Mouse (Mus musculus) ovary, adult 18-20 months (tissue): ENCODE measurements at regions not wholly inside any gene's neighbourhood (a gene's known extent, or its start where the extent isn't known, plus 50 kb on each side); places are given as distances from the start of the nearest gene placed in this dataset.

ENCODE experiments used
- DNase-seq: peaks from one replicate; pipeline ENCODE4 v3.0.0; 2022; ENCODE audit warnings: low spot score, mixed read lengths

DNA sequence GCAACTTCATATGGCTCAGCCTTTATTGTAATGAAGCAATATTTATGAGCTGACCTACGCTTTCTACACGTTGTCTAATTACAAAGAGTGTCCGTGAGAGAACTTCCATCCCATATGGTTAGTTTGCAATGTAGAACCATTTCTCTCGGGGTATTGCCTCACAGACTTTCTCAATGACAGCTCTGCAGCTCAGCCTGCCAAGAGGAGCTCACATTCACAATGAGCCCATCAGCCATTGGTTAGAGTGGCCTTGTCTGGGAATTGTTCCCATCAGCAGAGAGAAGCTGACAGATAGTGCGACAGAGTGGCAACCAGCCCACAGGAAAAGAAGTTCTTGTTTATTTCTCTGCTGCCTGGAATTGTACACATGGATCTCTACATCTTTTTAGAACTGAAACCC is 409.7 kb downstream of the Zfp704 start:
- no peak for DNase-seq

DNA sequence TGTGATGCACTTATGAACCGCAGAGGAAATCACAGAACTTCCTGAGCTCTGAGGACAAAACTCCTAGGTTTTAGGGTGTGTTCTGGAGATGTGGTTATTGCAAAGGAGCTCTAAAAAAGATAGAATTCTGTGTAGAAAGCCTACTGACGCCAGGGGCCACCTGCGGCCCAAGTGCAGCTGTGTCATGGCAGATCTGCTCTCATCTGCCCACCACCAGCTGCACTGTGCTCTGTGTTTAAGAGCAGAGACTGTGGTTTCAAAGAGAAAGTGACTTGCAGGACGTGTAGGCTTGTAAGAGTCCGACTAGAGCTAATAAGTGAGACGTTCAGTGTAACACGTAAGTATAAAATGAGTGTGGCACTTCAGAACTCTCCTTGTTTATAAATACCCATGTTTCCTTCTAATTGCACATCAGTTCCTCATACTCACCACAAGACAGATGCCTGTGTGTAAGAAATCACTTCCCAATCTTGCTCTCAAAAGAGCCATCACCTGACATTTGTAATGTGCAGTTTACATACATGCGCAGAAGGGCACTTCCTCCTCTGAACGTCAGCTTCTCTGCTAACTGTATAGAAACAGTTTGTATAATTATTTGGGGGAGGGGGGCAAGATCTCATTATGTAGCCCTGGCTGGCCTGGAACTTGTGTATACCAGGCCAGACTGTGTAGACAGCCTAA is 411.1 kb downstream of the Zfp704 start:
- DNase-seq, result no peak

DNA sequence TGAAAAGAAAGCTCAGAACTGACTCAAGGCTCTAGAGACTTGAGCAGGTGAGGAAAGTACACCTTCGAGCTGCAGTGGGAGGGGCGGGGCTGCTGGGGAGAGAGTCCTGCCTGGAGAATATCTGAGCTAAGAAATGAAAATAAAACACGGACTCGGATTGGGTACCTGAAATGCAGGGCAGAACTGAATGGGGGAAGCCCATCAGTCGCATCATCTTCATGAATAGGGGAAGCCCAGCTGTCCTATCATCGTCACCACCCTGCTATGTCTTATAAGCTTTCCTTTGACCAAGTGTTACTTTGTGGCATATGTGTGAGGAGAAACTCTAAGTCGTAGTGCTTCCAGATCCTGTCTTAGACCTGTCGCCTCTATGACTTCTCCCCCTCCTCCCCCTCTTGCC is 414.1 kb downstream of the Zfp704 start:
- no peak for DNase-seq

DNA sequence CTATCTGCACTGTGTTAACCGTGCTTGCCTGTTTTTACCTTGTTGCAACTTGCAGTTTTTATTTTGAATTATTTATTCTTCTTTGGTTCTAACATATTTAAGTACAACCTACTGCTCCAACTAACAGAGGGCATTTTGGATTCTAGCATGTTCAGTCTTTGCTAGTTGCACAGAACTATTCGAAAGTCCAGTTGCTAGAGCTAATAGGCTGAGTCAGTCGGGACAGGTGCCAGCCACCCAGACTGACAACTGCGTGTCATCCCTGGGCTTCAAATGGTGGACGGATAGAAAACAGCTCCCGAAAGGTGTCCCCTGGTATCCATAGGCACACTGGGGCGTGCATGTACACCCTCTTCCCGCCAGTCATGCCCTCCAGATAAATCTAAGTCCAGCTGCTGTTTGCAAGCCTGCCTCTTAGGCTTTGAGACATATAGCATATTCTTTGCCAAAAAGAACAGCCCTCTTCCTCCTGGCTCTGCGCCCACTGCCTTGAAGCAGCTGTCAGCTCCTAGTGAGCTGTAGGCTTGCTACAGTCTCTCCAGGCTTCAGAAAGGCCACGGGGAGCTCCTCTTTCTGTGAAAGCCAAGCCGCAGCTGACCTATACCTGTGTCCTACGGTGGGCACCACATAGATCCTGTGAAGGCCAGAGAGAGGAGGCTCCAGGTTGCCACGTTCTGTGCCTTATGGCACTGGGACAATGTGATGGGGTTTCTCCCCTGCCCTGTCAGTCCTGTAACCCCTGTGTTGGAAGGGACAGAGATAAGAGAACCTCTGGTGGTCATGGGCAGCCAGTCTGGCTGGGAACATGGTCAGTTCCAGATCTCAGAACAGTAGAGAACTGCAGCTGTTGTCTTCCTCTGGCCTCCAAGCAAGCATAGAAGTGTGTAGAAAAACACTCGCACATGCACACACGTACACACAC is 420.3 kb downstream of the Zfp704 start:
- peak; percentile 10 for DNase-seq

DNA sequence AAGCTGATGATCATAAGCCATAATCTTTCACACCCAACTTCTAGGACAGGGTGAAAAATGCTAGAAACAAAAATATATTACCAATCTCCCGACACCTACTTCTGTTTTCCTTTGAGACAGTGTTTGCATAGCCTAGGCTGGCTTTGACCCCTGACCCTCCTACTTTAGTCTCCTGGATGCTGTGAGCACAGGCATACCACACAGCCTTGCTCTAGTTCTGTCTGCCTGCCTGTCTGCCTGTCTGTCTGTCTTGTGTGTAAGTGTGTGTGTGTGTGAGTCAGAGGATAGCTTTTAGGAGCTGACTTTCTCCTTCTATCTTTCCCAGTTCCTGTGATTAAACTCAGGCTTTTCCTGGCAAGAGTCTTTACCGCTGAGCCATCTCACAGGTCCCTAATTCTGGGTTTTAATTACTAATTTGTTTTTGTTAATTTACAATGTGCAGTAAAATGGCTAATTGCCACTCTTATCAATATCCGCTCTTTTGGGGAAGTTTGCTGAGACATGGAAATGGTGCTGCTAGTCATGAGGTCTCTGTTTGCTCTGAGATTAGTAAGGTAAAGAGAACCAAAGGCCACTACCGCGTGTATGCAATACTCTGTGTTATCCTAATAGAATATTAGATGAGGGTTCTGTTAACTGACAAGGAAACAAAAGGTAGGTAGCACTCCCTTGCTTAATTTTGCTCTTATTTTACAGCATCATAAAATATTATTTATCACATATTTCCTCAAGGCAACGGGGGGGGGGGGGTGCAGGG is 423.3 kb downstream of the Zfp704 start:
- DNase-seq, result no peak

DNA sequence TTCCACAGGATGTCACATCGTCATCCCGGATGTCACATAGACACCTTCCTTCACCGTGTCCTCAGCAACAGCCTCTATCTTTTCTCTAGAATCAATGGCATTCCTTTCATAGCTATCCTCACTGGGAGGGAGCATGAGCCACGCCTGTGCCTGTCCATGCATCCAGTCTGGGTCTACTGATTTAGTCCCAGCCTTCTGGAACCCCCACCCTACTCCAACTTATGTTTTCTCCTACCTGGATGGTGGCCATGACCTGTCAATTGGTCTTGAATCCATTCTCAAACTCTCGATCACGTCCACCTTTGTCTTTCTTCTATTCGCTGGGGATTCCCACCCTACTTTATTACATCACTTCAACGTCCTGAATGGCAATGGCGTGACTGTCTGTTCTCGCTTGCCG is 428.3 kb downstream of the Zfp704 start:
- DNase-seq, result no peak

DNA sequence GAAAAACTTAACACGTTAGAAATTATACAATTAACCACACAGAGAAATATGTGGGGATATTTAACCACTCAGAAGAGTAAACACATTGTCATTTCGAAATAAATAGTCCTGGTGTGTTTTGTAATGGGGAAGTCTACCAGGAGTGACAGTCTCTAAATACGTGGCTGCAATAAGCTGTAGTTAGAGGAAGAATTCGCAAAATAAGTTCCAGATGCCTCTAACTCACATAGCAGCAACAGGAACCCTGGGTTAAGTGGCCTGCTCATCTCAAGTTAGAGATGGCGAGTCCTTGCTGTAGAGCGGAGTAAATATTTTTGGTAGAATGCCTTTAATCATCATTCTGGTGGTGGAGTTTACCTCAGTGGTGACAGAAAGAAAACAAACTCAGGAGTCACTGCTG is 430.2 kb downstream of the Zfp704 start:
- DNase-seq, result no peak

DNA sequence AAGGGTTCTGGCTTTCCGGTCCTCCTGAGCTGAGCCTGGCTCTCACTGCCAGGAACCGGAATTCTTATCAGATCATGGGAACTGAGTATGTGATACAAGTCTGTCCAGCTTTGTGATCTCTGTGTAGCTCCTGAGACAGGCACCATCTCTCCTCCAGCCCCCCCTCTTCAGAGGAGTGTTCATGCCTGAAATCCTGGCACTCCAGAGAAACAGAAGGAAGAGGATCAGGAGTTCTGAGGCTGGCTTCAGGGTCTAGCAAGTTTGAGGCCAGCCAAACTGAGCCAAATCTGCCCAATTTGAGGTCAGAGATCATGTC is 435.4 kb downstream of the Zfp704 start:
- no peak for DNase-seq

DNA sequence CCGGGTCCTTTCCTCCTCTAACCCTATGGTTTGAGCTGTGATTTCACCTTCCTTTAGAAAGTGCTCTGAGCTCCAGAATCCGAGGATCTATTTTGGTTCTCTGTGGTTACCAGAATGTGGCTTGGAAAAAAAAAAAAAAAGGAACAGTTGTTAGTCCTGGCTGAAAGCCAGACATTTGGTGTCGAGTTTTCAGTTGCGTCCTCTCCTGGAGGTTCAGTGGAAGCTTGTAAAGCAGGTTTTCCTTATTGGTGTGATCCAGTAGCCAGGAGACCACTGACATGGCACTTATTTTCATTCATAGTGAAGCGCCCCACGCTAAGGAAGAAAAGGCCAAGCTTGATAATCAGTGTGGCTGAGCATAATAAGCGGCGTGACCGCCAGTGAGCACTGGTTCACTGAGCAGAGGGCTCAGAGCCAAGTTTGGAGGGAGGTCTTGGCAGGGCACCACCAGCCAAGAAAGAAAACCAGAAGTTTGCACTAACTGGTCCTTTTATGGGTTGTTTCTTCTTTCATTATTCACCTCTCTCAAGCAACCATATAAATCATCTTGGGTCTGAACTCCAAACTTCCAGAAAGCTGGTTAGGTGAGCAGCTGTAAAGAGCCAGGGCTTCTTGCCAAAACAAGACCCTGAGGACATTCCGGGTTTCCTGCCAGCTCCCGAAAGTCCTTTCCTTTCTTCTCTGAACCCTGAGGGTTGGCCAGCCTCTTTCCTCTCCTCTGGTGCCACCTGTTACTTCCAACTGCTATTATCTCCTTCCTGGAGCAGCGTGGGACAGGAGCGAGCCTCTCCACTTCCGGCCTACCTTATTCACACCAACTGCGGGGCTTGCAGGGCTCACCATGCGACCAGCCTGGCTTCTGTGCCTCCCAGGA is 436.0 kb downstream of the Zfp704 start:
- peak; percentile 74 for DNase-seq

DNA sequence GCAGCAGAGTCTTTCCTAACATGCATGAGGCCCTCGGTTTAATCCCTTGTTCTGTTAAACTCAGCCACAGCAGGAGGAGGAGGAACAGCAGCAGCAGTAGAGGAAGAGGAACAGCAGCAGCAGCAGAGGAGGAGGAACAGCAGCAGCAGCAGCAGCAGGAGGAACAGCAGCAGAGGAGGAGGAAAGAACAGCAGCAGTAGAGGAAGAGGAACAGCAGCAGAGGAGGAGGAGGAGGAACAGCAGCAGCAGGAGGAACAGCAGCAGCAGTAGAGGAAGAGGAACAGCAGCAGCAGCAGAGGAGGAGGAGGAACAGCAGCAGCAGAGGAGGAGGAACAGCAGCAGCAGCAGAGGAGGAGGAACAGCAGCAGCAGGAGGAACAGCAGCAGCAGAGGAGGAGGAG is 437.9 kb downstream of the Zfp704 start:
- DNase-seq, result no peak

DNA sequence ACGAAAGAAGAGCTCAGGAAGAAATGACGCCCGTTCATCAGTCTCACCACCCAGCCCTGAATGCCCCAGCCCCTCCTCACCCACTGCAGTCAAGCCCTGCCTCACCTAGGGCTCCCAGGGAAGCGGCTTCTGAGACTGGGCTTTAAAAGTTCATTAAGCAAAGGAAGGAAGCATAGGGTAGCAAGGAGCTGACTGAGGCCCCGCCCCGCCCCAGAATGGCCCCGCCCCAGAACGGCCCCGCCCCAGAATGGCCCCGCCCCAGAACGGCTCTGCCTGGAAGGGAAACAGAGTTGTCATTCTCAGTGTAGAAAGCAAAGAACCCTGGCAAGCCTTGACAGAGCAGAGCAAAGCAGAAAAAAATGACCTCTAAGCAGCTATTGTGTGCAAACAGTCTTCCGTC is 440.9 kb downstream of the Zfp704 start:
- no peak for DNase-seq

DNA sequence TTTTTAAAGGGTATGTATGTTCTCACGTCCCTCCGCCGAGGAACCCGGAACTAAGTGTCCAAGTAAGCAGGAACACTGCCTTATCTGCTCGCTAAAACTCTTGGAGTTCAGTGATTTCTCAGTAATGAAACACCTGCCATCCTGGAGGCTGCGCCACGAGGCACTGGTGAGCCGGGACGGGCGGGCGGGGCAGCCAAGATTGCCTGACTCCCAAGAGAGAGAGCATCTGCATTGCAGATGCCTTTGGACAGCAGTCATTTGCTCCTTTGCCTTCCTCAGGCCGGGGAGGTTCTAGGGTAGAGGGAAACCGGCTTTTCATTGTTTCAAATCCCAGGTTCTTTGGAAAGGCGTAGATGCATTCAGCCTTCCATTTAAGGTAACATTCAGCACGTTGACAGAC is 450.8 kb downstream of the Zfp704 start:
- DNase-seq, result no peak

DNA sequence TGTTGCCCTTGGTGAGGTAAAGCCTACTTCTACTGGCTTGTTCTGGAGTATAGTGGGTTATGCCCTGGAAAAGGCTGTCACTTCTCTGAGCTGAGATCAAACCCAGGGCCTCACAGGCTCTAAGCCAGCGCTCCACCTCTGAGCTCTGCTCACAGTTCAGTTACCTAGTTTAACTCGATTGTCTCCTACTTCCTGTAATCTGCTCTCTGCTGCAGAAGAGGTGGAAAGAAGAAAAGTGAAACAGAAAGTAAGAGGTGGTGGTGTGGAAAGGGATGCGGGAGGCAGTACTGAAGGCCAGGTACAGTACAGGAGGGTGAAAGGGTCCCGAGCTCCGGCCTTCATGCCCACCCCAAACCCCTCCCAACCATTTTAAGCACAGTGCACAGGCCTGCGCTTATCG is 455.7 kb downstream of the Zfp704 start:
- no peak for DNase-seq

DNA sequence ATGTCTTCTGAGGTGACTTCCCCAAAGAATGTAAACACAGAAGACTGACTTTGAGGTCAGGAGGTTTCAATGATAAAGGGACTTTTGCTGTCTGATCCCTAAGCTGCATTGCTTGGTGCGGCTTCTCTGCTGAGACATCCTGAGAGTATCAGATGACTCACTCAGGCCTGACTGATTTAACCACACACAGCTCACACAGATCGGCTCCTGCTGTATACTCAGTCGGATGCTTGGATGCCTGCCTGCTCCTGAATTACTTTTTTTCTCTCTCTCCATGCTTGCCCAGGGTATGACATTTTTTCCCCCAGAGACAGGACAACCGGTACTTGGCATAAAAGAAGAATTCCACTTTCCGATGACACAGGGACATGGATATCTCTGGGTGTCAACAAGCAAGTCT is 456.2 kb downstream of the Zfp704 start:
- DNase-seq, result no peak

DNA sequence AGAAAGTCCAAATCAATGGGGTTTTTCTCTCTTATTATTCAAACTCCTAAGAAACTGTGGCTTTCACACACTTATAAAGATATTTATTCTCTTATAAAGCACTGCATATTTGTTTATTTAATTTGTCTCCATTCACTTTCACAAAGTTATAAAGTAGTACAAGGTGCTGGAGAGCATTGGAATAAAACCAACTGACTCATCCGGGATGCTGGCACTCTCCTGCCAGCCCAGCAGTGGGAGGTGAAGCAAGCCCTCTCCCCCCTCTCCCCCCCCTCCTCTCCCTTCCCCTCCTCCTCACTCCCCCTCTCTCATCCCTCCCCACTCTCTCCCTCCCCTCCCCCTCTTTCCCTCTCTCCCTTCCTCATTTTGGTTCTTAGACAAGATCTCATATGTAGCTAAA is 457.6 kb downstream of the Zfp704 start:
- DNase-seq, result no peak

DNA sequence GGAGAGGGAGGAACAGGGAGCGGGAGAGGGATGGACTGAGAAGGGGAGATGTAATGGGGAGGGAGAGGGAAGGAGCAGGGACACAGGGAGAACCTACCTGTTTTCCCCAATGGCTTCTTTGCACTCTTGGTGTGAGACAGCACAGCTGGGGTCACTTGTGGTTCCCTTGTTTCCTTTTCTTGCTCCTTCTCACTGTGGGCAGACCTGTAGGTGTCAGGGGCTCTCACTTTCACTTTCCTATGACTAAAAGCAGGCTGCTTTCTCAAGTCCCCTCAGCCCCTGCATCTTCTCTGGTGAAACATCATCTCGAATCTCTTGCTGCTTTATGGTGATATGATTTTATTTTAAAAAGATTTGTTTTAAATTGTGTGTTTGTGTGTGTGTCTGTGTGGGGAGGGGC is 458.3 kb downstream of the Zfp704 start:
- no peak for DNase-seq

DNA sequence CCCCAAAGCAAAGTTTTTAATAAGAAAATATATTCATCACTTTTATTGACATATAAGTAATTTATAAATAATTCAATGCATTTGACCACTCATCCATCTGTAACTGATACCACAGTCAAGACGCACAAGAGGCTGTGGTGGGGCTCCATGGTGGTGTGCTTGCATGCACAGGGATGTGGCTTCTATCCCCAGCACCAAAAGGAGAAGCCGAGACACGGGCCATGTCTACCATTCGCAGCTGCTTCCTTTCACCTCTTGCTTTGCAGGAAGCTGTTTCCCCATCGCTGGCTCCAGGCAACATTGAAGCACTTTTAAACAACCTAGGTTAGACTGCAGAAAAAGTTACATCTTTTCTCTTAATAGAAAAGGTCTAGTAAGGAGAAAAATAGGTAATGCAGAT is 461.3 kb downstream of the Zfp704 start:
- DNase-seq, result no peak

DNA sequence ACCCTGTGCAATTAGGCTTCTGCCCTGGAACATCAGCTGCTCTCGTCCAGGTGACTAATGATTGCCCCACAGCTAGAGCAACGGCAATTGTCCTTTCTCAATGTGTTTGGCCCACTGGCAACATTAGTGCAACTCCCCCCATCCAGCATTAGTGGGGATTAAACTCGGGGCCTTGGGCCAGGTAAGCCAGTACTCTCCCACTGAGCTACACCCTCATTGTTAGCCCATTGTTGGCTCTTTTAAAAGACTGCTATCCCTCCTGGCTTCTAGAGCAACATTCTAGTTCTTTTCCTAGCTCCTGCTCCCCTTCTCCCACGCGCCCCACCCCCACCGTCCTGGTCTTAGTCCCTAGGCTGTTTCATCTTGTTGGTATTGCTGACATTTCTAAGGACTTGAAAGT is 463.4 kb downstream of the Zfp704 start:
- no peak for DNase-seq

DNA sequence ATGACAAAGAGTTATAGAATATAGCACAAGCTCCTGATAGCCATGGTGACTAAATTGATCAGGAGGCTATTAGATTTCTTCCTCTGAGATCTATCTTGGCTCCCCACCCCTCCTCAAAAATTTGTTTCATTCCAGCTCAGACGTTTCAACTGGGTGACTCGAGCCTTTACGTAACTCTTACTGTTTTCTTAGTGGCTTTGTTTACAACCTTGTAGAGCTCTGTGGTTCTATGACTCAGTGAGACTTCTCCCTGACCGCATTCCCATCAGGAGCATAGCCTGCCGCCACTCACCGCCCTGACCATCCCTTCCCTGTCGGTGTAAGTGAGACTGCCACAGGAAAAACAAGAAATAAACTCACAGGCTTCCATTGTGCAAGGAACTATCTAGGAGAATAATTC is 464.3 kb downstream of the Zfp704 start:
- DNase-seq, result no peak

DNA sequence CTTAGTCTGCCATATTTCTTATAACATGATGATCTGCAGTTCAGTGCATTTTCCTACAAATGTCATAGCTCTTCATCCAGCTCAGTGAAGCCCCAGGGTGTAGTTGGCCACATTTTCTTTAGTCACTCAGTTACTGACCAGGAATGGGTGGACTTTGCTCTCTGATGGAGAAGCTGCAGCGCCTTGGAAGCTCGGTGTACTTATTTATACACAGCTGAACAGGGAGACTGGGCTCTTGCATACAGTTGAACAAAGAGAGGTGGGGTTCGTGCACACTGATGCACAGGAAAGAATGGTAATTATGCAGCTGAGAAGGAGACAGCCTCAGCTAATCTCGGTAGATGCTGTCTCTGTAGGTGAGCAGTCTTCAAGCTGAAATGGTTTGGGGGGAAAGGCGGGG is 468.0 kb downstream of the Zfp704 start:
- no peak for DNase-seq

DNA sequence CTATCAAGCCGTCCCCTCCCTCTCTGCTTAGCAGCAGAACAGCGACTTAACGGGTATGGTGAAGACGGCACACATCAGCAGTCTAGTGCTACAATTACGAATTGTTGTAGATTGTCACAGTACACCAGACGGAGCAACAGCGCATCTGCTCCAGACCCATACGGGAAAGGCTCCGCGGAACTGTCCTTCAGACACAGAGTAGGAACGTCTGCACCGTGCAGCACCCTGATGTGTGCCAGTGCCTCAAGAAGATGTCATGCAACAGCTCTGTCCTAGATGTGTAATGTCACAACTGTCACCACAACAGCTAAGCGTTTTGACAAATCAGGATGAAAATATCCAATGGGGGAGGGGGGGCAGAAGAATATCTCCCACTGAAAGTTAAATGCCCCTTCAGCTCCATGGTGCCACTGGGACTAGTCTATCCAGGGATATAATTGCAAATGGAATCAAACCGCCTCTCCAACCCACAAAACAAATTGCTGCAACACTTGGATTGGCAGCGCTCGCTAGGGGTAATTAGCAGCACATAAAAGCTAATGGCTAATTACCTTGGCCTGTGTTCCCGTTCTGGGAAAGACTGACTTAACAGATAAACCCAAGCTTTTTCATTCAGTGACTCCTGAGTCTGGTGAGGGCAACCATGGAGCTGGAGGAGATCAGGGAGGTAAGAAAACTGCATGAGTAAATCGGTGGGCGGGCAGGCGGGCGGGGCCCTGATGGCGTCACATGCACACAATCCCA is 472.6 kb downstream of the Zfp704 start:
- no peak for DNase-seq
